Mouse (Mus musculus): Measurements from ENCODE around the gene Acad8.

Acad8 gene

DNA sequence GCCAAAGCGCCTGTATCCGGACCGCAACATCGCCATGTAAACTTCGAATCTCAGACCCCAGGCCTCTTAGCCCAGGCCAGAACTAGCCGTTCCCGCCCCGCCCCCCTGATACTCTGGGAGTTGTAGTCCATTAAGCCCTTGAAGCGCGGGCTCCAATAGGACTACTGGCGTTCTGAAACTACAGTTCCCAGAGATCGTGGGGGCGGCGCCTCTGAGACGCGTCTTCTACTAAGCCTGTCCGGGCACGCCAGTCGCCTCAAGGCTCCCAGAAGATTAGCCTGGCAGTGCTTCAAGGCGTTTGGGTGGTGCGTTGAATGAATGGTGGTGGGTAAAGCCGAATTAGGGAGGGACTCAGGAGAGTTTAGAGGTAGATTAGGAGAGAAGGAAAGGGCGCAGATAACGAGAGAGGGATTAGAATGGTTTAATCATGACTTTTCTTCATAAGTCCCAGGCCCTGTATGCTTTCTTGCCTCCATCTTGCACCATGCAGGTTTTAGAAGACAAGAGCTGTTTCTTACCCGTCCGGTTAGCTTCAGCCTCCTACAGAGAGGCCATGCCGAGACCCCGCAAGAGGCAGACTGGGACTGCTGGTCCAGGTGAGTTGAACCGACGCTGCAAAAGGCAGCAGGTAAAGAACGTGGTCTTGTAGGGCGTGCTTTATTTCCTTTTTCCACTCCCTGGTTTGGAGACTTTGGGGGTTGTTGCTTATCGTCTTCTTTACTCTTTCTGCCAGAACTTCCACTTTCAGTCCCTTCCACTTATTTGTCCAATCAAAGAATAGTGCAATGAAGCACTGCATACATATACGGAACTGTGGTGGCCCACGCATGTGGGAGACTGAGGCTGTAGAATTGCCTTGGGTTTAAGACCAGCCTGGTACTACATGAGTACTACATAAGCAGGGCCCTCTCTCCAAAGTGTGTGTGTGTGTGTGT is at the start of gene Acad8, which contains the start of gene Thyn1:
TSS of gene Acad8 (minus strand) at position 106 of the 935 bp plus-strand sequence.
TSS of gene Thyn1 (plus strand) at position 250 of the 935 bp plus-strand sequence.
- in situ Hi-C loops (cut with MseI, MboI): loop anchor here in 1 of 2 experiments (10.0 kb wide), 1 partner anchor 205 kb away; no protein-coding TSS in a partner anchor

DNA sequence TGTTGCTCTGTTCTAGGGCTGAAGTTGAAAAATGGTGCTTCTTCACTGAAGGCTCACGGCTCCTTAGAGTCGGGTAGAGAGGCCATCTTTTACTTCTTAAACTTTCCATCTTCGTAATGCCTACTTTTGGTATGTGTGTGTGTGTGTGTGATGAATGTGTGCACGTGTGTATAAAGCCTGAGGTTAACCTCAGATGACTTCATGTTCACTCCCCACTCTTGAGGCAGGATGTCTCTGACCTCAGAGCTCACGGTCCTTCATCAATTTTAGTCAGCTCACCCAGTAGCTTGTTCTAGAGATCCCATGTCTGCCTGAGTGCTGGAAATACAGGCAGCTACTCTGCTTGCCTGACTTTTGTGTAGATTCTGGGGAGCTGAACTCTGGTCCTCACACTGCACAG is 44.5 kb upstream of the Acad8 start:
- in situ Hi-C loops (cut with MseI, MboI): no loop called here

DNA sequence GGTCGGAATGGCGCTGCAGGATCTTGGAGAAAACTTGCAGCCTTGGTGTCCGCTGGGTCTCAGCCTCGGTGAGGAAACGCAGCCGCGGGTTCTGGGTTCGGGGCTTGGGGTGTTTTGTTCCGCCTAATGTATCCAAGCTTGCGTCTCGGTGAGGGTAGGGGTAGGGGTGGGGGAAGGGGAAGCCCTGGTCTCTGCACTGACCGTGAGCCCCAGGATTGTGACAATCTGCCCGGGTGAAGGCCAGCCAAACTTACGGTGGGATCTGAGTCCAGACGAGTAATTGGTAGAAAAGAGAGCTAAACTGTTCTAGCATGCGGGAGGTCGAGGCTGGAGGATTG is 31.4 kb upstream of the Acad8 start:
- in situ Hi-C loops (cut with MseI, MboI): no loop called here

DNA sequence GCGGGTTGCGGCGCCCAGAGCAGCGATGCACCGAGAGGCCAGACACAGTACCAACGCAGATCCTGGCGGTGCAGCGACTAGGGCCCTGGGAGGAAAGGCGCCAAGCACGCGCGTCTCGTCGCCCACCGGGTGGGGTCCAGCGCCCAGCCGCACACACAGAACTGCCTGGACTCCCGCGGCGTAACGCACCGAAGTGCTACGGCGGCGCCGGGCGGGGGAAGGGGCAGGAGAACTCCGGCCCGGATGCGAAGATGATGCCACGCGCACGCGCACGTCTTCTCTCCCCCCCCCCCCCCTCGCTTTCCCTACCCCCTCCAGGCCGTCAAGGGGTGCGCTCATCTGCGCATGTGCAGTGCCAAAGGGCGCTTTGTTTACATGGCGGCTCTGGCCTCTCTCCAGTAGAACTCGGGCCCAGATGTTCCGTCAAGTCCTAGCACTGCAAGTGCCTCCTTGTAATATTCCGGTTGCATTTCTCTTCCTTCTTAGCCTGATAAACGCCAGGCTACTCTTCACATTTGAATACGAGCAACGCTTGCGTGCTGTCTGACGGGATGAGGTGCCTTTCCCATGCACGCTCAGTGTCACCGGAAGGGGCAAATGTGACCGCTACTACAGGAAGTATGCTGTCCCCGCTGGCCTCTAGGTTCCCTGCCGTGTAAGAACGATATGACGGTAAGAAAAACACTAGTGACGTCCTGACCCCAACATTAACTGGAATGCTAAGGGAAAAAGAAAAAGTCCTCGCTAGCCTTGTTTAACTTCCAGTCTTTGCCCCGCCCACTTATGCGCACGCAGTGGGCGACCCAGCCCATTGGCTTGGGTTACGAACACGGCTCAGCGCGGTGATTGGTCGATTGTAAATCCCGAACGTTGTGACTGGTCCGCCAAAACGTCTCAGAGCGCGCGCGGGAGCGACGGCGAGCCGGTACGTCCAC is 30.7 kb upstream of the Acad8 start, which contains the start of the genes Vps26b and Ncapd3:
TSS of gene Vps26b (minus strand) at position 238 of the 935 bp plus-strand sequence.
TSS of gene Ncapd3 (plus strand) at position 348 of the 935 bp plus-strand sequence.
- in situ Hi-C loops (cut with MseI, MboI): no loop called here

DNA sequence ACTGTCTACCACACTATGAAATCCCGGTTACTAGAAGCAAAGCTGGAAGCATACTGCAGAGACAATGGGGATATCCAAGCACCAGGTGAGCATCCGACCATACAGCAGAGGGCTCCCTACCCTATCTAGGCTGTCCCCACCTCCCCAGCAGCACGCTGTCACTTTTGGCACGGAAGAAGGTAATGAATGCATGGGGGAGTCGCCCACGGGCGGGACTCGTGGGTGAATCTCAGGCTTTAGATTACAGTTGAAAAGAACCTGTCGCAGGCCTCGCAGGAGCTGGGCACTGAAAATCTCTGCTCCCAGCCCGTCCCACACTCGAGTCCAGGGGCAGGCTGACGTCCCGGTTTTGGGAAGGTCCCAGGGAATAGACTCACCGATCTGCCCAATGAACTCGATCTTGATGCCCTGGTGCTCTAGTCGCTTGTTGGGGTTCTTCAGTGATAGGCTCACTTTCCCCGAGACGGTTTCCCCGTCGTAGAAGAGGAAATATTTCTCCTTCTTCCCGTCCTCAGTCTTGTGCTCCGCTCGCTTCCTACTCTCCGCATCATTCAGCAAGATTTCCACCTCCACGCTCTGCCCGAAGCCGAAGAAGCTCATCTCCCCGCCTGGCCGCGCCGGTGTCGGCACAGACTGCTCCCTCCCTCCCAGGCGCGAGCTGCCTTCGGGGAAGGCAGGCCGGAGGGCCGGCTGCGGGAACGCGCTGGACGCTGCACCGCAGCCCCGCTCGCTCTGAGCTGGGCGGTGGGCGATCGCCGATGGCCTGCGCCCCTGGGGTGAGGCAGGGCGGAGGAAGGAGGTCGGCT is 29.9 kb upstream of the Acad8 start:
- in situ Hi-C loops (cut with MseI, MboI): no loop called here

DNA sequence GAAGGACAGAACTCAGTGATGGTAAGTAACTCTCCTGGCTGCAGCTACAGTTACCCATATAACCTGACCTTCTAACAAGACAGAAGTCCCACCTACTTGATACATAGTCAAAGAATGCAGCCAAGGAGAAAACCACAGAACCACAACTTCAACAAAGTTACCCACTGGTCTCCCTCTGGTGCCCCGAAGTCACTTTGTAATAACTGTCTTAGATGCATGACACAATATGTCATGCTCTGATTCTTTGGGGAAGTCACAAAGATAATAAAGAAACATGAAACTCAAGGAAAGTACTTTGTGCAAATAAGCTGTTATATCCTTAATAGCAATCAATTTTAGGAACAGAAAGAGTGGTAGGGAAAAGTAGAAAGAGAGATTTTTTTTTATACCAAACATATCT is 27.3 kb upstream of the Acad8 start:
- in situ Hi-C loops (cut with MseI, MboI): no loop called here

DNA sequence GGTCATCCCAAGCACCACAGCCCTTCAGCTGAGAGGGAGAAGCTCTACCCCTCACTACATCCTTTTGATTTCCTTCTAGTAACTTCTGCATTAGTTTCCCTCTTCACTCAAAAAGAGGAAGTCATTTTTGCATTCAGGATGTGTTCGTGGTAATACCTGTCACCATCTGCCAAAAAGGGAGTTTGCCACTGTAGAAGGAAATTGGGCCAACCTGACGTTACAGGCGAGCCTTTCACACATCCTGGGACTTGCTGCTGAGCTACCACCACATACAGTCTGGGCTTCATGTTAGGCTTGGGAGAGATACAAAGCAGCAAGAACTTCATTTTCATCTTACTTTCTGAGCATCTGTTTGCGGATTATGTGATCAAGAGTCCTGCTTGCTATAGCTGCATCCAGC is 24.3 kb upstream of the Acad8 start:
- in situ Hi-C loops (cut with MseI, MboI): no loop called here

DNA sequence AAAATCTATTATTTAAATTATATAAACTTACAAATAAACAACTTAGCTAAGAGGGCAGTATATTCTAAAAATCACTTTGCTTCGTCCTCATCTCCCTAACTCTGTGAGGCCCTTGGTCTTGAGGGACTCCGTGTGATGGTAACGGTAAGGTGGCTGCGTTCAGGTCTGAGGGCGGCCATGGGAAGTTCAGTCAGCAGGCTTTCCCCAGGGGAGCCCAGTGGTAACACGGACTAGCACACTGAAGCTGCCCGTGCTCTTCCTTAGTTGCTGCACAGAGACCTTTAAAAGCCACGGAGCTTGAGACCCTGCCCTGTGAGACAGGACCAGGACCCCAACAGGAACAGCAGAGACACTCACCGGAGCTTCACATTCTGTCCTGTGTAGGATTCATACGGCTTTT is 19.6 kb upstream of the Acad8 start:
- in situ Hi-C loops (cut with MseI, MboI): no loop called here

DNA sequence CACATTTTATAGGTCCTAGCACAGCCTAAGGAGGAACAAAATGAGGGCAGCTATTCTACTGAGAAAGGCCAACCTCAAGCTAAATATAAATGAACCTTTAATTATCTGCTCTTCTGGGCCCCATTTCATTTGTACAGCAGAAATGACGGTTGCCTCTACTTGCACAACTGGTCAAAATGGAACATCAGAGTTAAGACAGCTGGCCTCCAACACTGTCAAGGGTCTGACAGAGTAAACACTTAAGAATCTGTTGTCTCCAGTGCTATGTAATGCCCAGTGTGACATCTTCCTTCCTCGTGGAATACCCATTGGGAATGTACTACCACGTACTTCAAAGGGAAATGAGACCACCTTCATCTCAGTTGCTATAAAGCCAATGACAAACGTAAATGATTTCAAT is 12.2 kb upstream of the Acad8 start:
- in situ Hi-C loops (cut with MseI, MboI): no loop called here

DNA sequence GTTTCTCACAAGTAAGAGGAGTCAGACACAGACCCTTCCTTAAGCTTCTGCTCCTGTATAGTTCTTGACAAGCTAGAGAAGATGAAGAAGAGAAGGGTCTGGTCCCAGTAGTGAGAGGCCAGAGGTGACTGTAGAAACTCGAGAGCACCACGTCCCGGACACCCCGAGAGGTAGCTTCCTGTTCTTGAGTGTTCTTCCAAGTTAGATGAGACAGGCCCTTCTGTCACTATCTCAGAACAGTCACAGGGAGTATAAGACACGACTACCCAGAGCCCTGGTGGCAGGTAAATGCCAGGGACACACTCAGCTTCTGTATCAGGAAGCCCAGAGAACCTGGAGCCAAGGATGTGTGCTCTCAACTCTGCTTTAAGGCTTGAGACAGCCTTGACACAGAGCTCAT is 9.9 kb upstream of the Acad8 start:
- in situ Hi-C loops (cut with MseI, MboI): no loop called here

DNA sequence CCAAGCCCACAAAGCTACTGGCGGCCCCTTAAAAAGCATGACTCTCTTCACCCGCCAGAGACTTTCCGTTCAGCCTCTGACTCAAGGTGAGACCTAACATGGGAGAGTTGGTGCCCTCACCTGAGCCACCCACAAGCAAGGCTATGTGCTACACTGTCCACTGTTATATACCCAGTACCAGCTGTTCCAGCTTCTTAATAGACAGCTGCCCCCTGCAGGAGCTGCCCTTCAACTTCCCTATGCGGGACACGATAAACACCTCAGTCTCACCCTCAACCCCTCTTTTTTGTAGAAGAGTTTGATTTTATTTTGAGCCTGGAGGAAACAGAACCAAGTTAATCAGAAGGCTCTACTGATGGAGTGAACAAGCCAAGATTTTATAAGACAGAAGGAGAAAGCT is 7.5 kb upstream of the Acad8 start:
- in situ Hi-C loops (cut with MseI, MboI): no loop called here

DNA sequence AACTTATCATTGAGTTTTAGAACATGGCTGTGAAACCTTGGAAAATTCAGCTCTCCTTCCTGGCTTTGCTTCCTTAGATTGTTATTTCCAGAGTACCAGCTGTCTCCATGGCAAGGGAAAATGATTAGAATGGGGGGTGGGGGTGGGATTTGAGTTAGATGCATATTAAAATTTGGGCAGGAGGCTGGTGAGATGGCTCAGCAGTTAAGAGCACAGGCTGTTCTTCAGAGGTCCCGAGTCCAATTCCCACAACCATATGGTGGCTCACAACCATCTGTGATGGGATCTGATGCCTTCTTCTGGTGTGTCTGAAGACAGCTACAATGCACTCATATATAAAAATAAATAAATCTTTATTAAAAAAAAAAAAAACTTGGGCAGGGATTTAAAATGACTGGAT is 6.6 kb upstream of the Acad8 start:
- in situ Hi-C loops (cut with MseI, MboI): no loop called here

DNA sequence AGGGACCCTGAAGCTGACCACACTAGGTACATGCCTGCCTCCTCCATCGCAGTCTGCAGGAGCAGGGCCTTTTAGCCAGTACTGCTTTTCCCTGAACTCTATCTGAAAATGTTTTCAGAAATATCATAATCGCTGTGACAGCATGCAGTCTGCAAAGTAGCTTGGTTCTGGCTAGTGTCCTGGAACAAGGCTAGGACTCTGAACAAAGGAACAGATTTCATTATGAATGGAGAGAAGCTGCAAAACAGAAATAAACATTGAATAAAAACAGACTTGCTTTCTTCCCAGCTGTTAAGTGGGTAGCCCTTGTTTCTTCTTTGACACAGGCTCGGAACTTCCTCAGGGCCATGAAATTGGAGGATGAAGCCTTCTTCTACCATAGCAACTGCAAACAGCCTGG is 5.9 kb upstream of the Acad8 start:
- in situ Hi-C loops (cut with MseI, MboI): no loop called here

DNA sequence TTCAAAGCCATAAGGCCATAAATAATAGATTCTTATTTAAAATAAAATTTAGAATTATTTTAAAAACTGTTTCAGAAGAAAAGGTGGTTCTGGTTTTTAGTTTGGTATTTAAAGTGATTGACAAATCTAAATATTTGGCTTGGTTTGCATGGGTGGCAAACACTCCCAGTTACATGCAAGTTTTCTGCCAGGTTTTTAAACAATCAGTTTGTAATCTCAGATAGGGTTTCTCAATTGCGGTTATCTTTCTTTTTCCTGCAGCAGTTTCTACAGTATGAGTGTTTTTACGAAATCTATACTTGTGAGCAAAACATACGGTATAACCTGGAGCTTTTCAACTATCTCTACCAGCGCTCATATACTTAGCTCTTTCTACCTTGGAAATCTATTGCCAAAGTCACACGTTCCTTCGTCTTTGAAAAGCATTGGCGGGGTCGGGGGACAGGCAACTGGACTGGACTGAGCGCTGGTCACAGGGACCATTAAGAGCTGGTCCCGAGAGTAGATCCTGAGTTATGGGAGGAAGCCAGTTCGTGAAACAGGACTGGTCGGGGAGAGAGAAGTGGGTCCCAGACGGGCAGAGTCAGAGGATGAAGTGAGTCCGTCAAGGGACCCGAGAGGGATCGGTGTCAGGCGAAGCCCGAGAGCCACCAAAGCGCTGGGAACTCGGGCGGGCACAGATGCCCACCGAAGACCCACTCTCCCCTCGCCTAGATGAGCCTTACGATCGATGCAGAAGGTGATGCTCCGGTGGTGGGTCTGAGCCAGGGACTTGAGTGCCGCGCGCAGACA is 501 bp downstream of the Acad8 start:
- in situ Hi-C loops (cut with MseI, MboI): loop anchor here in 1 of 2 experiments (10.0 kb wide), 1 partner anchor 204 kb away; no protein-coding TSS in a partner anchor

DNA sequence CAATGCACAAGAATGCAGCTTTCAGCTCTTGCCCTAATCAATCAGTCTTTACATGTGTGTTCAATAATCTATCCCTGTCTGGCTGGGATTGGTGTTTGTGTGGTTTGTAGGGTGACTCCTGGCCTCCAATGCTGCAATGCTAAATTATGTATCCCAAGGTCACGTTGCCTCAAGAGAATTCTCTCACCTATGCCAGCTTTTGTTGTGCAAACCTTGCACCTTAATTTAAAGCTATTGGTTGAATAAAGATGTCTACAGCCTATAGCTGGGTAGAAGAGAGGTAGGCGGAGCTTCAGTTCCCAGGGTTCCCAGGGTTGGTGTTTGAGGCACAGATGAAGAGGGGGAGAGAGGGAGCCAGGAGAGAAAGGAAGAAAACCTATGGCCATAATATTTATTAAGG is 1.9 kb downstream of the Acad8 start:
- in situ Hi-C loops (cut with MseI, MboI): loop anchor here in 1 of 2 experiments (10.0 kb wide), 1 partner anchor 203 kb away; no protein-coding TSS in a partner anchor

DNA sequence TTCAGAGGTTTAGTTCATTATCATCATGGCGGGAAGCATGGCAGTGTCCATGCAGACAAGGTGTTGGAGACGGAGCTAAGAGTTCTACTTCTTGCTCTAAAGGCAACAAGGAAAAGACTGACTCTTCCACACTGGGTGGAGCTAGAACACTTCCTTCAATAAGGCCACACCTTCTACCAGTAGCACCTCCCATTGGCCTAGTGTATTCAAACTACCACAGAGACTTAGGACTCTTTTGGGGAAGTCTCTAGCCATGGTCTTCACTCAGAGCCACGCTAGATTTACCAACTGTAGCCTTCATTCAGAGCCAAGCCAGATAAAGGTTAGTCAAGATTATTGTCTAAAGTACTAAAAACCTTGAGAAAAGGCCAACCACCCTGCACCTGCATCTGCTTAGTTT is 2.3 kb downstream of the Acad8 start:
- in situ Hi-C loops (cut with MseI, MboI): loop anchor here in 1 of 2 experiments (10.0 kb wide), 1 partner anchor 202 kb away; no protein-coding TSS in a partner anchor

DNA sequence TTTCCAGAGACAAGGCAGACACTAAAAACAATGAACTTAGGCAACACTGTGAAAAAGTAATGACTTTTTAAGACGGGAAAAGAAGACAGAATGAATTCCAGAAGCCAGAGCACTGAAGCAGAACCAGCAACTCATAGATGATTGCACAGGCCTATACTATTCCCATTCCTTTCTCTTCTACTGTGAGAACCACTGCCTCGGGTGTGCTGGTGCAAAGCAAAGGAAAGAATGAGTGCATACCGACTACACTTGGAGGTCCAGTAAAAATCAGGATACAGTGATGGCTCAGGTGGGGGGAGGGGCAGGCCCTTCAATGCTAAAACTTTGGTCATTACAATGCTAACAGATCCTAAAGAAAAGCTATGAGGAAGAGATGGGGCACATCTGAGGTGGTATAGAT is 5.5 kb downstream of the Acad8 start:
- in situ Hi-C loops (cut with MseI, MboI): loop anchor here in 1 of 2 experiments (10.0 kb wide), 1 partner anchor 199 kb away; no protein-coding TSS in a partner anchor

DNA sequence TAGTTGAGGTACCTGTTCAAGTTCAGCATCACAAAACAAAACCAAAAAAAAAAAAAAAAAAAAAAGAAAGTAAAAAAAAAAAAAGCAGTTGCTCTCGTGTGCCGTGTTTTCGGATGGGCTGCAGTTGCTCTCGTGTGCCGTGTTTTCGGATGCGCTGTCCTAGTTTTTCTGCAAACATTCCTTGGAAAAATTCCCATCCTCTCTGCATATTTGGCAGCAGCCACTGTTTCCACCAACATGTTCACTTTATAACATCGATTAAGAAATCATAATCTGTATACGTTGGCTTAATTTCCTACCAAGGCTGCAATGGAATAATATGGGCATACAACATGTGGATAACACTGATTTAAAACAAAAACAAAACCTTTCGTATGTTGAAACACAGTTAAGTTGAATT is 6.2 kb downstream of the Acad8 start:
- in situ Hi-C loops (cut with MseI, MboI): loop anchor here in 1 of 2 experiments (10.0 kb wide), 1 partner anchor 198 kb away; no protein-coding TSS in a partner anchor

DNA sequence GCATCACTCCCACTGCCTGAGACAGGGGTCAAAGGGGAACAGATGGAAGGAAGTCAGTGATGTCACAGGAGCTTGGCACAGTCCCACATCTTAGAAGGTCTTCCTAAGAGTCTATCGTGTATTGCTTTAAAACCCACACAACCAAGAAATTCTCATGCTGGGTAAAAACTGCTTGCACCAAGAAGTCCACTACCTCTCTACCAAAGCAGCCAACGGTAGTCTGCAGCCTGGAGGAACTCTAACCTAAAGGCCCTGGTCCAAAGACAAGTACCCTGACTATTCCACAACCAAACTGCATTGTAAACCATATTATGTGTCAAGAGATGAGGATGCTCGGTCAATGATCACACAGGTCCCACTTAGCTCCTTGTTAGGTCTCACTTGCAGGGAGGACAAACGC is 9.2 kb downstream of the Acad8 start:
- in situ Hi-C loops (cut with MseI, MboI): loop anchor here in 1 of 2 experiments (10.0 kb wide), 1 partner anchor 195 kb away; no protein-coding TSS in a partner anchor

DNA sequence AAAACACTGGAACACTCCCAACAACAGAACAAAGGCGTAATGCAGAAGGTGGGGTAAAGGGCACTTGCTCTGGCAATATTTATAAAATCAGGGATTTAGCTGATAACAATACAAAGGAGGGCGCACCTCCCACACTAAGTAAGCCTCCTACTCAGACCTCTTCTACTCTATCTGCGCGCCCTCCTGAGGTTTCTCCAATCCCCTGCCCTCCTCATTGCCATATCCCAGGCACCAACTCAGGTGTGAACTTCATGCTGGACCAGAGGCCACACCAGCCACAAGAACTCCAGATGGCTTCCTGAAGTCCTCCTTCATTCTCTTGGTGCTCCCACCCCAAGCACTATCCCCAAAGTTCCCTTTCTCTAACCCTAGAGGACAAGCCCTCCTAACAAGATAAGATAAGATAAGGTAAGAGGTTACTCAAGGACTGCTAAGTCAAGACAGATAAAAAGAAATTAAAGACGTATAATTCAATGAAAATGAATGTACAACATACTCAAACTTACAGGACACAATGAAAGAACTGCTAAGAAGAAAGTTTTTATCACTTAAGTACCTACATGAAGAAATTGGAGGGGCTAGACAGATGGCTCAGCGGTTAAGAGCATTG is 13.6 kb downstream of the Acad8 start:
- in situ Hi-C loops (cut with MseI, MboI): no loop called here
